Mouse (Mus musculus): ENCODE data around the gene Prkcz. TPM values are rescaled to one million over a fixed set of nuclear protein-coding genes. Genes with fewer than 3 reads are reported as not detected.

Gene Prkcz
- polyA plus RNA-seq, 1 experiment from 2014 or later = 97.1 TPM

- Histone ChIP-seq H3K27ac (ENCODE audit: low read length) (peak overlapping the region; percentile 87), H3K27me3 (ENCODE audit: control insufficient read depth, insufficient read depth, low read depth, low read length) (no peaks in the 10 kb centered on the region), H3K9ac (ENCODE audit: low read depth, low read length) (no peak overlapping the region), H3K9me3 (replicated peaks; ENCODE audit: control insufficient read depth, low read length, poor library complexity, severe bottlenecking) (no peaks in the 10 kb centered on the region), H3K36me3 (ENCODE audit: control insufficient read depth, insufficient read depth, low read length) (no peaks in the 10 kb centered on the region), H3K4me3 (ENCODE audit: low read depth, low read length) (no peak overlapping the region), H3K4me2 (ENCODE audit: low read length) (no peak overlapping the region; the same call in 1 of the 2 replicates), H3K4me1 (ENCODE audit: control insufficient read depth, insufficient read depth, low read length) (peaks cover 44% of the 10 kb centered on the region)
- no peak for ATAC-seq
- 66% methylated on average over 24 of the region's 24 CpGs for WGBS
Measured at GRCm38 (mm10) chr4:155306356-155307242, 54.6 kb downstream of the Prkcz start.

- Histone ChIP-seq H3K9me3 (replicated peaks; ENCODE audit: control insufficient read depth, low read length, poor library complexity, severe bottlenecking) (no peaks in the 10 kb centered on the region), H3K4me2 (ENCODE audit: low read length) (peak overlapping the region; percentile 37), H3K4me3 (ENCODE audit: low read depth, low read length) (no peak overlapping the region), H3K27ac (ENCODE audit: low read length) (peak overlapping the region; percentile 87), H3K27me3 (ENCODE audit: control insufficient read depth, insufficient read depth, low read depth, low read length) (no peaks in the 10 kb centered on the region), H3K36me3 (ENCODE audit: control insufficient read depth, insufficient read depth, low read length) (no peaks in the 10 kb centered on the region), H3K9ac (ENCODE audit: low read depth, low read length) (no peak overlapping the region), H3K4me1 (ENCODE audit: control insufficient read depth, insufficient read depth, low read length) (peaks cover 44% of the 10 kb centered on the region)
- 17% methylated on average over 8 of the region's 8 CpGs for WGBS
- ATAC-seq = peak; percentile 67
Measured at GRCm38 (mm10) chr4:155305531-155306031, 55.6 kb downstream of the Prkcz start.

- Histone ChIP-seq H3K4me1 (ENCODE audit: control insufficient read depth, insufficient read depth, low read length) (peaks cover 44% of the 10 kb centered on the region), H3K27ac (ENCODE audit: low read length) (peak overlapping the region; percentile 87), H3K27me3 (ENCODE audit: control insufficient read depth, insufficient read depth, low read depth, low read length) (no peaks in the 10 kb centered on the region), H3K36me3 (ENCODE audit: control insufficient read depth, insufficient read depth, low read length) (no peaks in the 10 kb centered on the region), H3K9ac (ENCODE audit: low read depth, low read length) (no peak overlapping the region), H3K4me3 (ENCODE audit: low read depth, low read length) (no peak overlapping the region), H3K4me2 (ENCODE audit: low read length) (no peak overlapping the region), H3K9me3 (replicated peaks; ENCODE audit: control insufficient read depth, low read length, poor library complexity, severe bottlenecking) (no peaks in the 10 kb centered on the region)
- no peak for ATAC-seq
- 91% methylated on average over 7 of the region's 7 CpGs for WGBS
Measured at GRCm38 (mm10) chr4:155304508-155305096, 56.6 kb downstream of the Prkcz start.

- no peak overlapping the region; the same call in 1 of the 2 replicates for H3K27ac ChIP-seq (ENCODE audit: low read length)
- H3K9ac ChIP-seq (ENCODE audit: low read depth, low read length) = no peak overlapping the region
- no peaks in the 10 kb centered on the region for H3K27me3 ChIP-seq (ENCODE audit: control insufficient read depth, insufficient read depth, low read depth, low read length)
Measured at GRCm38 (mm10) chr4:155301965-155302364, 59.2 kb downstream of the Prkcz start.

GRCm38 (mm10) chr4:155301098-155301447 is 60.1 kb downstream of the Prkcz start:
- Histone ChIP-seq H3K4me1 (ENCODE audit: control insufficient read depth, insufficient read depth, low read length) (peaks cover 16% of the 10 kb centered on the region), H3K9ac (ENCODE audit: low read depth, low read length) (no peak overlapping the region), H3K4me3 (ENCODE audit: low read depth, low read length) (no peak overlapping the region), H3K9me3 (replicated peaks; ENCODE audit: control insufficient read depth, low read length, poor library complexity, severe bottlenecking) (no peaks in the 10 kb centered on the region), H3K4me2 (ENCODE audit: low read length) (no peak overlapping the region), H3K36me3 (ENCODE audit: control insufficient read depth, insufficient read depth, low read length) (no peaks in the 10 kb centered on the region), H3K27ac (ENCODE audit: low read length) (no peak overlapping the region), H3K27me3 (ENCODE audit: control insufficient read depth, insufficient read depth, low read depth, low read length) (no peaks in the 10 kb centered on the region)
- 89% methylated on average over 7 of the region's 7 CpGs for WGBS
- no peak for ATAC-seq

More at GRCm38 (mm10) chr4:155301965-155302364, 59.2 kb downstream of the Prkcz start:
- WGBS = 44% methylated on average over 4 of the region's 4 CpGs
- ATAC-seq = no peak
- no peaks in the 10 kb centered on the region for H3K9me3 ChIP-seq (replicated peaks; ENCODE audit: control insufficient read depth, low read length, poor library complexity, severe bottlenecking)
- H3K4me1 ChIP-seq (ENCODE audit: control insufficient read depth, insufficient read depth, low read length) = peaks cover 25% of the 10 kb centered on the region
- H3K4me2 ChIP-seq (ENCODE audit: low read length) = no peak overlapping the region
- H3K36me3 ChIP-seq (ENCODE audit: control insufficient read depth, insufficient read depth, low read length) = no peaks in the 10 kb centered on the region
- no peak overlapping the region for H3K4me3 ChIP-seq (ENCODE audit: low read depth, low read length)

- H3K9me3 ChIP-seq (replicated peaks; ENCODE audit: control insufficient read depth, low read length, poor library complexity, severe bottlenecking) = no peaks in the 10 kb centered on the region
- 79% methylated on average over 21 of the region's 21 CpGs for WGBS
- H3K4me3 ChIP-seq (ENCODE audit: low read depth, low read length) = no peak overlapping the region
- no peaks in the 10 kb centered on the region for H3K27me3 ChIP-seq (ENCODE audit: control insufficient read depth, insufficient read depth, low read depth, low read length)
- peaks cover 11% of the 10 kb centered on the region for H3K4me1 ChIP-seq (ENCODE audit: control insufficient read depth, insufficient read depth, low read length)
- no peak overlapping the region for H3K9ac ChIP-seq (ENCODE audit: low read depth, low read length)
- H3K27ac ChIP-seq (ENCODE audit: low read length) = no peak overlapping the region
- no peaks in the 10 kb centered on the region for H3K36me3 ChIP-seq (ENCODE audit: control insufficient read depth, insufficient read depth, low read length)
- H3K4me2 ChIP-seq (ENCODE audit: low read length) = no peak overlapping the region
- ATAC-seq = no peak
Measured at GRCm38 (mm10) chr4:155300421-155301097, 60.6 kb downstream of the Prkcz start.

- 90% methylated on average over 4 of the region's 4 CpGs for WGBS
- no peak overlapping the region for H3K4me2 ChIP-seq (ENCODE audit: low read length)
- no peak for ATAC-seq
Measured at GRCm38 (mm10) chr4:155298826-155299225, 62.3 kb downstream of the Prkcz start.

GRCm38 (mm10) chr4:155297057-155297456 is 64.1 kb downstream of the Prkcz start:
- 60% methylated on average over 2 of the region's 2 CpGs for WGBS
- H3K4me1 ChIP-seq (ENCODE audit: control insufficient read depth, insufficient read depth, low read length) = peaks cover 1% of the 10 kb centered on the region; the same call in 1 of the 2 replicates
- H3K4me2 ChIP-seq (ENCODE audit: low read length) = no peak overlapping the region
- H3K27me3 ChIP-seq (ENCODE audit: control insufficient read depth, insufficient read depth, low read depth, low read length) = no peaks in the 10 kb centered on the region
- ATAC-seq = no peak
- H3K36me3 ChIP-seq (ENCODE audit: control insufficient read depth, insufficient read depth, low read length) = no peaks in the 10 kb centered on the region
- no peak overlapping the region for H3K4me3 ChIP-seq (ENCODE audit: low read depth, low read length)
- H3K9me3 ChIP-seq (replicated peaks; ENCODE audit: control insufficient read depth, low read length, poor library complexity, severe bottlenecking) = no peaks in the 10 kb centered on the region
- no peak overlapping the region for H3K9ac ChIP-seq (ENCODE audit: low read depth, low read length)
- H3K27ac ChIP-seq (ENCODE audit: low read length) = no peak overlapping the region

More at GRCm38 (mm10) chr4:155298826-155299225, 62.3 kb downstream of the Prkcz start:
- Histone ChIP-seq H3K9ac (ENCODE audit: low read depth, low read length) (no peak overlapping the region), H3K4me1 (ENCODE audit: control insufficient read depth, insufficient read depth, low read length) (peaks cover 4% of the 10 kb centered on the region; the same call in 1 of the 2 replicates), H3K27me3 (ENCODE audit: control insufficient read depth, insufficient read depth, low read depth, low read length) (no peaks in the 10 kb centered on the region), H3K4me3 (ENCODE audit: low read depth, low read length) (no peak overlapping the region), H3K27ac (ENCODE audit: low read length) (no peak overlapping the region), H3K9me3 (replicated peaks; ENCODE audit: control insufficient read depth, low read length, poor library complexity, severe bottlenecking) (no peaks in the 10 kb centered on the region), H3K36me3 (ENCODE audit: control insufficient read depth, insufficient read depth, low read length) (no peaks in the 10 kb centered on the region)
